ENCODE assay signal across 16 mouse cellular contexts in genomic region chr19:21032558-21032957, GRCm38 (mm10).
"Had no signal": no experiment of that assay in that cellular context is flagged by ENCODE, and none has a peak within 500 bp of the region (broad histone marks: within the 10 kb centered on the region; RNA-seq: fewer than 3 reads in every experiment).

No protein-coding gene starts in this region.

- H3K4me3 ChIP-seq: layer of hippocampus, adult 2 months; limb, embryonic 12.5 days; limb, embryonic 15.5 days; lung, embryonic 15.5 days; midbrain, embryonic 10.5 days; neural tube, embryonic 12.5 days; neural tube, embryonic 15.5 days had no signal

- H3K36me3 ChIP-seq: limb, embryonic 12.5 days; limb, embryonic 15.5 days; lung, embryonic 15.5 days; midbrain, embryonic 10.5 days; neural tube, embryonic 12.5 days; neural tube, embryonic 15.5 days had no signal

- DNase-seq: kidney, postnatal 25 days; midbrain, embryonic 14.5 days; right cerebral cortex, adult 18-20 months; right cerebral cortex, postnatal 14 days; right cerebral cortex, postnatal 4 days; thymus, postnatal 25 days had no signal

- H3K4me2 ChIP-seq: limb, embryonic 12.5 days; limb, embryonic 15.5 days; lung, embryonic 15.5 days; neural tube, embryonic 12.5 days; neural tube, embryonic 15.5 days had no signal

- H3K9me3 ChIP-seq: limb, embryonic 12.5 days; limb, embryonic 15.5 days; lung, embryonic 15.5 days; midbrain, embryonic 10.5 days; neural tube, embryonic 12.5 days; neural tube, embryonic 15.5 days had no signal

- H3K27ac ChIP-seq: kidney, postnatal 0 days; layer of hippocampus, adult 2 months; limb, embryonic 12.5 days; limb, embryonic 15.5 days; liver, embryonic 14.5 days; lung, embryonic 15.5 days; midbrain, embryonic 10.5 days; neural tube, embryonic 12.5 days; neural tube, embryonic 15.5 days; stomach, postnatal 0 days had no signal

- H3K27me3 ChIP-seq: limb, embryonic 12.5 days; limb, embryonic 15.5 days; lung, embryonic 15.5 days; neural tube, embryonic 12.5 days; neural tube, embryonic 15.5 days had no signal

- H3K4me1 ChIP-seq: lung, embryonic 15.5 days had no signal

- H3K9ac ChIP-seq: limb, embryonic 12.5 days; limb, embryonic 15.5 days; liver, embryonic 14.5 days; lung, embryonic 15.5 days; neural tube, embryonic 12.5 days; neural tube, embryonic 15.5 days had no signal
